Mouse (Mus musculus) left cerebral cortex, postnatal 25 days (tissue): ENCODE data around the gene Hnrnpl. TPM values are rescaled to one million over a fixed set of nuclear protein-coding genes. Genes with fewer than 3 reads are reported as not detected.

Experiments
- DNase-seq, 2 experiments: peaks; one replicate each; pipeline ENCODE4 v3.0.0; 2022; ENCODE audit warnings: low spot score in 2 of 2, mixed read lengths in 1 of 2
- intact Hi-C: fragments of 180-260 bp; cut with DNase I; formaldehyde crosslinking; loops from one replicate; pipeline ENCODE4 v1.15.1; 2025
- total RNA-seq, 2 experiments: library from RNA; stranded (reverse); gene quantifications; 2 replicates each; pipeline ENCODE4 v1.2.3; 2021

Gene Hnrnpl
- total RNA-seq, 2 experiments from 2014 or later = 375 to 411 TPM

DNA sequence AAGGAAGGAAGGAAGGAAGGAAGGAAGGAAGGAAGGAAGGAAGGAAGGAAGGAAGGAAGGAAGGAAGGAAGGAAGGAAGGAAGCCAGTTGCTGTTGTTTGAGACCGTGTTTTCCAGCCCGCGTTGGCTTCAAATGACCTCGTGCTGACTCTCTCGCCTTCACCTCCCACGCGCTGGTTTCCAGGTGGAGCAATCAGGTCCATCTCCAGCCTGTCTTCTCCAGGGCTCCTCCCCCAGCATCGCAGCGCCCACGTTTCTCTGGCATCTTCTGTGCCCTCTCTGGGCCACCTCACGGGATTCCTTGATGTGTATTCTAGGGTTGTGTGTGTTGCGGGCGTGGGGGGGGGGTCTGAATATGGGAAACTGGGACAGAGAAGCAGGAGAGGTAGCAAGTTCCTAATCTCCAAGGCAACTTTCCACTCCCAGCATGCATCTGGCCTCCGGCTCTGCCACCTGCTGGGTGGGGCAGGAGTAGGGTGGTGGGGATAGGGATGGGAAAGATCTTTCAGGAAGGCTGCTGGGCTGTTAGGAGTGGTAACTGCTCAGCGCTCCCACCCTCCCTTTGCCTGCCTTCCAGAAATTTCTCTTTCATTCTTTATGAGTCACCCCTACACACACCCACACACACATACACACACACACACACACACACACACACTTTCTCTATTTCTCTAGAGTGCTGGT lies 54.6 kb downstream of the Hnrnpl start:
- peak; percentile 59 to 87 for DNase-seq
- intact Hi-C loops = no loop called here

DNA sequence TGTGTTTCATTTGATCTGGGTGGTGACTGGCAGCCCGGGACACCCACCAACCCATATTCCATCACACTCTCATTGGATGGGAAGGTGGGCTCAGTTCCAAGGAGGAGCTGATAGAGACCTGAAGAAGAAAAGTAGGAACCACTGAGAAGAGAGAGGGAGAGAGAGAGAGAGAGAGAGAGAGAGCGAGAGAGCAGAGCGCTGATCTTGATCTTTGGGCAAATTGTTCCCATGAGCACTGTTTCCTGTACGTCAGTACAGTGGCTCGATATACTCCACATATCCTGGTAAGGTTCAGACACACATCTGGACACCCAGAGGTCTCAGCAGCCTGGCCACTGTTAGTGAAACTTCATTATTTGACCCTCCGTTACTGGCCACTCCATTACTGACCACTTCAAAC lies 55.2 kb downstream of the Hnrnpl start, which contains the start of gene Lgals7:
Gene Lgals7, plus strand, starts transcription at position 314 of the 400 bp plus-strand sequence.
- intact Hi-C loops = no loop called here
- no peak for DNase-seq

DNA sequence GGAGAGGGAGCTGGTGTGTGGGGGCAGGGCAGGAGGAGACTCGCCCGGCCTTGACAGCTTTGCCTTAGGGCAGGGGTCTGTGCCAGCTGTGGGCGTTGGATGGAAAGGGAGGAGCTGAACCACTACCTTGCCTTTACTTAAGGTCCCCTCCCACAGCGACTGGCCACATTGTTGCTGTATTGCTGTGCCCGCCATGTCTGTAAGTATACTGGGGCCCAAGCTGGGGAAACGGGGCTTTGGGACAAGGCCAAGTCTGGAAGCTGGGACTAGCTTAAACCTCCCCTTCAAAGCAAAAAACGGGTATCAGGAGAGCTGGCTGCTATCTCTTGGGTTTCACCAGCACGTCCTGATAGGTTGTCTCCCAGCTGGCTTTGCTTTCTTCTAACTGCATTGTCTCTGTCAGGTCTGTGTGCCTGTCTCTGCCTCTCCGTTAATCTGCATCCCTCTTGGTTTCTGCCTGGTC lies 56.0 kb downstream of the Hnrnpl start:
- DNase-seq = no peak
- intact Hi-C loops = loop anchor here (2.0 kb wide), 1 partner anchor 38 kb away; no protein-coding TSS in a partner anchor

DNA sequence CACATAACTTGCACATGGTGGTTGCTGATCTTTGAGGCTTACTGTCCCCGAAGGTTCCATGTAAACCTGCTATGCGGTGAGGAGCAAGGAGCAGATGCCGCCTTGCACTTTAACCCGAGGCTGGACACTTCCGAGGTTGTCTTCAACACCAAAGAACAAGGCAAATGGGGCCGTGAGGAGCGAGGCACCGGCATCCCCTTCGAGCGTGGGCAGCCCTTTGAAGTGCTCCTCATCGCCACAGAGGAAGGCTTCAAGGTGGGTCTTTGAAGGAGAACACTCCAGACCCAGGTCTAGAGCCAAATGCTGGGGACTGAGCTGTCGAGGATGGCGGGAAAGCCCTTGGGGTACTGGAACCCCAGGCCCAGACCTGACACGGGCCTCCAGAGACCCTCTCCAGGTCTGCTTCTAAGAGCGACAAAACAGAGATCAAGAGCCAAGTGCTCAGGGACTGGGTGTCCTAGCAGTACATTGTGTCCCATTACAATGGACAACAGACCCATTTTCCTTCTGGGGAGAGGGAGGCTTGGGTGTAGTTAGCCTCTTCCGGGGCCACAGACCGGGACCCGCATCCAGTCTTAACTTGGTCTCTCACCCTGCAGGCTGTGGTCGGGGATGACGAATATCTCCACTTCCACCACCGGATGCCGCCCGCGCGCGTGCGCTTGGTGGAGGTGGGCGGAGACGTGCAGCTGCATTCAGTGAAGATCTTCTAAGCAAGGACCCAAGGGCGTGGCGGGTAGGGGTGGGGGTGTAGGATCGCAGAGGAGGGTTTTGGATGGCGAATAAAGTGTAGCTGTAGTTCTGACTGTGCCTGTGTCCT lies 57.4 kb downstream of the Hnrnpl start:
- intact Hi-C loops = loop anchor here (2.0 to 5.0 kb wide), 3 partner anchors 39 to 83 kb away; no protein-coding TSS in a partner anchor
- peak; percentile 76 to 95 for DNase-seq

DNA sequence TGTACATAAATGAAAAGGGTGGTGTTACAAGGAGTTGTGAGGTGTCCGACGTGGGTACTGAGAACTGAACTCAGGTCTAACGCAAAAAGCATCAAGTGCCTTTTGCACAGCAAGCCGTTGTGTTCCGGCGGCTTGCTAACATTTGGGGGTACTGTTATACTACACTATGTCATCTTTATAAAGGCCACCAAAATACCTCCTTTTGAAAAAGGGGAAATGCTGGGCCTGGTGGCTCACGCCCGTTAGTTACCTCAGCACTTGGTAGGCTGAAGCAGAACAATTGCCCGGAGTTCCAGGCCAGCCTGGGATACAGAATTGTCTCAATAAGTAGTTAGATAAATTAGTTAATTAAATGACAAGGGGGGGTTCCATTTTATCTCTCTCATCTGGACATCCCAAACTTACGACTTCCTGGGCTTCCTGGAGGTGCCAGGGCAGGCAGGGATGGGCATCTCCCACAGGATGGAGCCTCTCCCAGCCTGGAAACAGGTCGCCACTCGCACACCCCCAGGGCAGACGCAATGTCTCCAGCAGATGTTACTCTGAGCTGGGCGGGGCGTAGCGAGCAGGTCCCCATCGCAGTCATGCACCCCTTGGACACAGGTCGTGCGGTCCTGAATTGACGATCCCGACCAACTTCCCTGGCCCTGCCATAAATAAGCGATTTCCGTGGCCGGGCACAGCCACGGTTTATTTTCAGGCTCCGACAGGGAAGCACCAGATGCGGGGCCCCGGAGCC lies 58.6 kb downstream of the Hnrnpl start:
- no peak for DNase-seq
- intact Hi-C loops = loop anchor here (2.0 to 5.0 kb wide), 2 partner anchors 70 to 85 kb away; no protein-coding TSS in a partner anchor

DNA sequence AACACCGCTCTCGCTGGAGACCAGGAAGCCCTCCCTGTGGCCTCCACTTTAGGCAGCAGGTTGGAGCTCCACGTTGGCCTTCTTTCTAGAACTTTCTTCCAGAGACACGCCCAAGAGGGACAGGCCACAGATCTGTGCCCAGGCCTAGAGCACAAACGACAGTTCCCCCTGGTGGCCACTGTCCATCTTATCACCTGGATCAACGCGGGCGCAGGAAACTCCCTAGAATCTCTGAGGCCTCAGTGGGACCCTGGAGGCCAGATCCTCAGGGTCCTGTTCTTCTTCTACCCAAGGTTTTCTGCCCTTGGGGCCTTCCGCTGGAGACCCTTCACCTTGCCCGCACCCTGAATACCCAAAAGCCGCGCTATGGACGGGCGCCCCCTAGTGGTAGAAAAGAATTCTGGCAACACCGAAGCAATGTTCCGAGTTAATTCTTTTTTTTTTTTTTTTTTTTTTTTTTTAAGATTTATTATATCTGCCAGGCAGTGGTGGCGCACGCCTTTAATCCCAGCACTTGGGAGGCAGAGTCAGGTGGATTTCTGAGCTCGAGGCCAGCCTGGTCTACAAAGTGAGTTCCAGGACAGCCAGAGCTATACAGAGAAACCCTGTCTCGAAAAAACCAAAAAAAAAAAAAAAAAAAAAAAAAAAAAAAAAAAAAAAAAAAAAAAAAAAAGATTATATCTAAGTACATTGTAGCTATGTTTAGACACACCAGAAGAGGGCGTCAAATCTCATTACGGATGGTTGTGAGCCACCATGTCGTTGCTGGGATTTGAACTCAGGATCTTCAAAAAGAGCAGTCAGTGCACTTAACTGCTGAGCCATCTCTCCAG lies 59.4 kb downstream of the Hnrnpl start:
- intact Hi-C loops = loop anchor here (2.0 to 5.0 kb wide), 2 partner anchors 71 to 85 kb away; no protein-coding TSS in a partner anchor
- DNase-seq = peak; percentile 51 to 59

DNA sequence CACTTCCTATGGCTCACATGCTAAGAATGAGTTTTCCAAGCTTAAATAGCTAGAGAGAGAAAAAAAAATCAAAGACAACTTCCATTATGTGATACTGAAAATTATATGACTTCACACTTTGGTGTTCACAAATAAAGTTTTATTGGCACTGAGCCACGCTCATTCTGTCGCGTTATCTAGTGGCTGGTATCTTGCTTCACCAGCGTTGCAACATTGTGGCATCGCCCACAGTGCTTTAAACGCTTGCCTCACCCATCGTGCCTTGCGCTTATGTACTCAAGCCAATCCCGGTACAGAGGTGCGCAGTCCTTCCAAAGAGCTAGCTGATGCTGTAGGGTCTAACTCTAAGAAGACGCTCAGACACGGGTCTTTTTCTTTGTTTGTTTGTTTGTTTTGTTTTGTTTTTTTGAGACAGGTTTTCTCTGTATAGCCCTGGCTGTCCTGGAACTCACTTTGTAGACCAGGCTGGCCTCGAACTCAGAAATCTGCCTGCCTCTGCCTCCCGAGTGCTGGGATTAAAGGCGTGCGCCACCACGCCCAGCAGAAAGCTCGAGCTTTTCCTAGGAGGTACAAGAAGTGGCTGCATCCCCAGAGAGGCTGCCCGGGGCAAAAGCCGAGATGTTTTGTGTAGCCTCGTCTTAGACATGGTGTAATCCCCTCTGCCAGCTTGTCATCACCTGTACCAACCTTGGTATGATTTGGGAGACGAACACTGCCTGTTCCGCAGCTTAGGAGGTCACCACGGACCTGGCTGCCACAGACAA lies 62.7 kb downstream of the Hnrnpl start:
- no peak for DNase-seq
- intact Hi-C loops = no loop called here

Other genes starting within 250 kb of the Hnrnpl start
- gene Samd4b, start 210.4 kb upstream of the Hnrnpl start, total RNA-seq = 10 to 100 TPM; 65.2 to 68.7 TPM
- gene Pak4, start 210.4 kb upstream of the Hnrnpl start, total RNA-seq = 1 to 10 TPM; 8.1 to 8.3 TPM
- 1 to 10 TPM; 1.1 to 1.6 TPM for gene Acp7, start 177.2 kb upstream of the Hnrnpl start, total RNA-seq
- 10 to 100 TPM; 21.6 to 21.8 TPM for gene Fbxo27, start 115.7 kb upstream of the Hnrnpl start, total RNA-seq
- gene Fbxo17, start 91.7 kb upstream of the Hnrnpl start, total RNA-seq = 1 to 10 TPM in 1 of 2 experiments, under 1 TPM in 1; 0.76 to 1.3 TPM
- gene Mrps12, start 66.7 kb upstream of the Hnrnpl start, total RNA-seq = 10 to 100 TPM; 60.3 to 67.4 TPM
- gene Sars2, start 66.5 kb upstream of the Hnrnpl start, total RNA-seq = 10 to 100 TPM; 13.1 to 14.4 TPM
- gene Ccer2, start 52.4 kb upstream of the Hnrnpl start, total RNA-seq = 1 to 10 TPM in 1 of 2 experiments, under 1 TPM in 1; 0.92 to 1.2 TPM
- gene Sirt2, start 41.8 kb upstream of the Hnrnpl start, total RNA-seq = 100 to 1,000 TPM; 151 to 166 TPM
- 10 to 100 TPM; 34.2 to 37.7 TPM for gene Nfkbib, start 41.0 kb upstream of the Hnrnpl start, total RNA-seq
- 1 to 10 TPM; 2.4 to 2.9 TPM for gene Rinl, start 19.6 kb upstream of the Hnrnpl start, total RNA-seq
- 10 to 100 TPM; 41.5 to 46.6 TPM for gene Ech1, start 16.7 kb downstream of the Hnrnpl start, total RNA-seq
- gene Lgals4, start 25.3 kb downstream of the Hnrnpl start, total RNA-seq = 1 to 10 TPM; 2.2 to 2.7 TPM
- gene Lgals7, start 55.3 kb downstream of the Hnrnpl start, total RNA-seq = under 1 TPM in 1 of 2 experiments, not detected in 1; 0.50 TPM
- gene Capn12, start 72.9 kb downstream of the Hnrnpl start, total RNA-seq = under 1 TPM; 0.32 to 0.66 TPM
- gene Actn4, start 153.8 kb downstream of the Hnrnpl start, total RNA-seq = 100 to 1,000 TPM; 190 to 202 TPM
- gene Eif3k, start 173.3 kb downstream of the Hnrnpl start, total RNA-seq = 100 to 1,000 TPM; 175 to 185 TPM
- 1 to 10 TPM; 1.7 to 1.8 TPM for gene Map4k1, start 173.5 kb downstream of the Hnrnpl start, total RNA-seq